Mouse (Mus musculus): ENCODE measurements around the gene Gsx1.

GRCm38 (mm10) chr5:147147340-147147739, 41.2 kb upstream of the Gsx1 start:
- no peak for TF ChIP-seq POLR2A (IDR thresholded peaks at IDR 0.05; ENCODE audit: borderline replicate concordance, extremely low read depth, insufficient read depth, insufficient read length, poor library complexity, severe bottlenecking)
- peak; percentile 7; the same call in 1 of the 2 replicates for TF ChIP-seq CTCF (IDR thresholded peaks at IDR 0.05; ENCODE audit: borderline replicate concordance, extremely low read depth, insufficient read depth, insufficient read length)

Data from brain, embryonic 14.5 days (tissue).